In the genomic region with DNA sequence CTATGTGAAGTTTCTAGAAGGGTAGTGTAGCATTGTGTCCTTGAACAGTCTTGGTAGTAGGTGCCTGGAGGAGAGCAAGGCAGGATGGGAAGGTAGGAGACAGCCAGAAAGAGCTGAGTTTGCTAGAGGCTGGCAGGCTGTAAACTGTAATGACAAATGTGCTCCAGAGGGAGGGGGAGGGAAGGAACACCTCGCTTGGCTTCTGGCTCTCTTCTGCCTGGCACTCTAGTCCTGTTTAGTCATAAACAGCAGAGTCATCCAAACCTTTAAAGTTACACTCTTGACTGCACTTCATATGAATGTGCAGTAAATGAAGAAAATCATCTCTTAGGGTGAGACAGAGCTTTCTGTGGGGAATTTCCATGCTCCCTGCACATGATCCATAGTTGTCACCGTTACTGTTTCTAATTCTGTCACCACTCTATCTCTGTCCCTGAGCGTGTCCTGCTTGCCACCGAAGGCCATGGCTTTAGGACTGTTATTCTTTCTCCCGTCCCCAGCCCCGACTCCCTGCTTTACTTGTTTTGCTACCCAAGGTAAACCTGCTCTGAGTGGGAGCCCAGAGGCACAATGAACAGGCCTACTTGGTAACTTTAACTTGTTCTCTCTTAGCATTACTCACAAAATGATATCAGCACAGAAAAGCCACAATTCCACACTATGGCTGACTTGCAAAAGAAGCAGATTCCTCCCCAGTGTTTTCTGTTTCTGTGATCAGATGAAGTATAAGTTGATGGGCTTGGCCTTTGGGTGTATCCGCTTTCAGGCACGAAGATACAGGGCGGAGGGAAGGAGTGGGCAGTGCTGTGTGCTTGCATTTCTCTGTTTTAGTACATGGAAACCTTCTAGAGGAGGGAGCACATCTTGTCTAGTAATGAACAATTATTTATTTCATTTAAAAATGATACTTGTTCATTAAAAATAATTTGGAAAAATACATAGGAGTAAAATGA, we compare ENCODE assay signal across 9 mouse cellular contexts.
DNase-seq lines count a peak whose midpoint lies in the region; ATAC-seq and TF ChIP-seq lines count a peak whose summit lies in the region.
"Had no signal": no experiment of that assay in that cellular context is flagged by ENCODE, and none has a peak within 500 bp of the region (broad histone marks: within the 10 kb centered on the region; RNA-seq: fewer than 3 reads in every experiment).

No protein-coding gene starts in this region.

- H3K4me3 ChIP-seq in forebrain, embryonic 10.5 days: no peak overlapping the region
- no peak overlapping the region for H3K4me3 ChIP-seq in forebrain, embryonic 12.5 days (replicated peaks)
- no peak overlapping the region for H3K4me3 ChIP-seq in kidney, postnatal 0 days (replicated peaks; ENCODE audit: low read depth, low read length)
- H3K4me3 ChIP-seq in stomach, embryonic 15.5 days (replicated peaks): no peak overlapping the region
- H3K4me3 ChIP-seq: lung, embryonic 15.5 days had no signal

- peaks cover 14% of the 10 kb centered on the region for H3K4me1 ChIP-seq in forebrain, embryonic 10.5 days
- peaks cover 10% of the 10 kb centered on the region for H3K4me1 ChIP-seq in forebrain, embryonic 12.5 days
- no peaks in the 10 kb centered on the region; the same call in 1 of the 2 replicates for H3K4me1 ChIP-seq in kidney, postnatal 0 days (replicated peaks; ENCODE audit: insufficient read depth, low read length)
- peaks cover 4% of the 10 kb centered on the region; the same call in 1 of the 2 replicates for H3K4me1 ChIP-seq in stomach, embryonic 15.5 days
- H3K4me1 ChIP-seq: lung, embryonic 15.5 days had no signal

- no peaks in the 10 kb centered on the region for H3K27me3 ChIP-seq in forebrain, embryonic 10.5 days (ENCODE audit: poor library complexity, severe bottlenecking)
- no peaks in the 10 kb centered on the region for H3K27me3 ChIP-seq in forebrain, embryonic 12.5 days
- no peaks in the 10 kb centered on the region for H3K27me3 ChIP-seq in kidney, postnatal 0 days (ENCODE audit: insufficient read depth, low read length)
- H3K27me3 ChIP-seq in stomach, embryonic 15.5 days (replicated peaks): no peaks in the 10 kb centered on the region
- H3K27me3 ChIP-seq: lung, embryonic 15.5 days had no signal

- no peak for TF ChIP-seq CTCF in kidney, postnatal 0 days (IDR thresholded peaks at IDR 0.05; ENCODE audit: low read depth)

- 0 out of 2 replicates have a peak overlapping the region, but pooled peaks have one; percentile 5 for H3K27ac ChIP-seq in forebrain, embryonic 10.5 days
- no peak overlapping the region for H3K27ac ChIP-seq in forebrain, embryonic 12.5 days
- H3K27ac ChIP-seq in kidney, postnatal 0 days: peak overlapping the region; percentile 70
- H3K27ac ChIP-seq in stomach, embryonic 15.5 days: no peak overlapping the region
- H3K27ac ChIP-seq: lung, embryonic 15.5 days had no signal

- no peak overlapping the region for H3K4me2 ChIP-seq in forebrain, embryonic 12.5 days
- H3K4me2 ChIP-seq in kidney, postnatal 0 days (ENCODE audit: low read length): 0 out of 2 replicates have a peak overlapping the region, but pooled peaks have one; percentile 7
- no peak overlapping the region for H3K4me2 ChIP-seq in stomach, embryonic 15.5 days
- H3K4me2 ChIP-seq: lung, embryonic 15.5 days had no signal

- no peak for ATAC-seq in forebrain, embryonic 12.5 days (ENCODE audit: low FRiP score)
- ATAC-seq in kidney, postnatal 0 days (replicated peaks; ENCODE audit: low FRiP score, low read depth): peak; percentile 94
- peak; percentile 53; the same call in 1 of the 2 replicates for ATAC-seq in stomach, embryonic 15.5 days (ENCODE audit: insufficient read depth, low FRiP score, low read depth)

- 81% methylated on average over 9 of the region's 9 CpGs for WGBS in forebrain, embryonic 10.5 days
- 74% methylated on average over 9 of the region's 9 CpGs for WGBS in forebrain, embryonic 12.5 days
- WGBS in kidney, postnatal 0 days: 28% methylated on average over 9 of the region's 9 CpGs
- 45% methylated on average over 9 of the region's 9 CpGs for WGBS in stomach, embryonic 15.5 days

- H3K9ac ChIP-seq in forebrain, embryonic 12.5 days: no peak overlapping the region
- no peak overlapping the region for H3K9ac ChIP-seq in kidney, postnatal 0 days (ENCODE audit: low read depth, low read length)
- H3K9ac ChIP-seq in stomach, embryonic 15.5 days: no peak overlapping the region
- H3K9ac ChIP-seq: lung, embryonic 15.5 days had no signal

- no peaks in the 10 kb centered on the region for H3K36me3 ChIP-seq in forebrain, embryonic 10.5 days (replicated peaks)
- H3K36me3 ChIP-seq in forebrain, embryonic 12.5 days (replicated peaks): no peaks in the 10 kb centered on the region
- H3K36me3 ChIP-seq in kidney, postnatal 0 days (ENCODE audit: insufficient read depth, low read length): no peaks in the 10 kb centered on the region
- H3K36me3 ChIP-seq in stomach, embryonic 15.5 days: no peaks in the 10 kb centered on the region
- H3K36me3 ChIP-seq: lung, embryonic 15.5 days had no signal

- DNase-seq in forebrain, embryonic 10.5 days (ENCODE audit: extremely low spot score, low spot score): no peak
- peak; percentile 82 for DNase-seq in 3T3-L1 (ENCODE audit: low read depth, low spot score)
- DNase-seq in cerebellum, adult 9-10 months: peak; percentile 79
- DNase-seq in heart, adult 9 months (ENCODE audit: low spot score in 2 of 2): peak; percentile 64 to 72
- DNase-seq in kidney, postnatal 0 days (ENCODE audit: low spot score): peak; percentile 79
- no peak for DNase-seq in B cell, adult 2 months

- no peaks in the 10 kb centered on the region for H3K9me3 ChIP-seq in forebrain, embryonic 10.5 days
- no peaks in the 10 kb centered on the region for H3K9me3 ChIP-seq in forebrain, embryonic 12.5 days
- H3K9me3 ChIP-seq in kidney, postnatal 0 days (replicated peaks; ENCODE audit: low read length): no peaks in the 10 kb centered on the region
- H3K9me3 ChIP-seq in stomach, embryonic 15.5 days: no peaks in the 10 kb centered on the region
- H3K9me3 ChIP-seq: lung, embryonic 15.5 days had no signal

Comparison
In these comparisons a context has a peak if more than half of its experiments do, and no peak if none do; other contexts are left out.
1. H3K27ac ChIP-seq: peak in forebrain, embryonic 10.5 days (single experiment) and kidney, postnatal 0 days (single experiment); none in forebrain, embryonic 12.5 days (single experiment) and stomach, embryonic 15.5 days (single experiment).
2. DNase-seq: peak in 3T3-L1 (single experiment), cerebellum, adult 9-10 months (single experiment), heart, adult 9 months (2 of 2) and kidney, postnatal 0 days (single experiment); none in forebrain, embryonic 10.5 days (single experiment) and B cell, adult 2 months (0 of 2).